Mouse (Mus musculus): ENCODE measurements around the gene Msgn1.

Msgn1 gene

DNA sequence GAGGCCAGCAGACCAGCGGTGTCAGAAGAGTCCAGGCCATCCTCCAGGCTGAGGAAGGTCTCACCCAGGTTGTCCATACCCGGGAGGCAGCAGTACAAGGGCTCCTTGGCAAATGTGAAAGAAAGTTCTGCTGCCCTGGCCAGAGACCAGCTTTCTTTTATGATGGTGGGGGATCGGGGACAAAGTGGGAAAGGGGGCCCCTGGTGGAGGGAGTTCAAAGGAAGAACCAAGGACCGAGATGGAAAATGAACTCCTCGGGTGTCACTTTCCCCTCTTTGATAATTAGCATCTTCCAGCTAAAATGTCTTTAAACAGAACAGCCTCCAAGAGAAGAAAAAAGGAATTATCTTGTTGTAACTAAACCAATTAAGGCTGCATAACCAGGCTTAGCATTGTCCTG is at the start of gene Msgn1:
Msgn1 (minus strand) TSS at position 101 of the 400 bp plus-strand sequence.
- no peak for DNase-seq (ENCODE audit: low read depth)

DNA sequence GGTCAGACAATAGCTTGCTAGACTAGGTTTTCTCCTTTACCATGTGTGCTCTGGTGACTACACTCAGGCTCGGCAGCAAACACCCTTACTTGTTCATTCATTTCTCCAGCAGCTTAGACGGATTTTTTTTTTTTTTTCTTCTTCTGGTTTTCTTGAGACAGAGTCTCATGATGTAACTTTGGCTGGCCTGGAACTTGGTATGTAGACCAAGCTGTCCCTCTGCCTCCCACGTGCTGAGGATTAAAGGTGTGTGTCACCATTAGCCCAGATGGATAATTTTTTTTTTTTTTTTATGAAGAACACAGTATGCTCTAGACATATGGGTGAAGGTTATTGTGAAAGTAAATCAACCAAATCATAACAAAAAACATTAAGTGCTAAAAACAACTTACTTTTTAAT is 41.5 kb upstream of the Msgn1 start:
- DNase-seq (ENCODE audit: low read depth), result no peak

DNA sequence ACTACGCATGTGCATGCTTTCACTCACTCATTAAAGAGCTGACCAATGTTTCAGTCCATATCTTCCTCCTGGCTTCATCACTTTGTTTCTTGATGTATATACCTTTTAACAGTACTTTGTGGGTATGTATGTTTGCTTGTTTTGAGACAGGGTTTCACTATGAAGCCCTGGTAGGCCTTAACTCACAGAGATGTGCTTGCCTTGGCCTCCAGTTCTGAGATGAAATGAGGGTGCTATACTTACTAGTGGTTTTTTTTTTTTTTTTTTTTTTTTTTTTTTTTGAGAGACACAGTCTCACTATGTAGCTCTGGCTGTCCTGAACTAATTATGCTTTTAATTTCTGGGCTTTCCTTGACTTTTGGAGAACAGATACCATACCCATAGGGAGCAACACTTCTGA is 38.7 kb upstream of the Msgn1 start:
- DNase-seq (ENCODE audit: low read depth), result no peak

DNA sequence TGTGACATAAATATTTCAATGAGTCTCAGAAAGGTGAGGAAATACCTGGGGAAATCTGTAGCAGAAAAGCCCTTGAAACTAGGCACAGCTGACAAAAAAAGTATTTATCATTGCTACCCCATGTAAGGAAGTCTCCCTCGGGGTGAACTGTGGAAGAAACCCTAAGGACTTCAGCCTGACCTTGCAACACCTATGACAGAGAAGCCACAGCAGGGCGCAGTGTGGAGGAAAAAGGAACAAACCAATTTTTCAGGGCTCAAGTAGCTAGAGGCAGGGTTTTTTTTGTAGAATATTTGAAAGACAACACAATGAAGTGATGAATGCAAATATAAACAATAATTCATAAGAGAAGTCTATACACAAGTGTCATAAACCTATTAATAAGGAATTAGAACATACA is 27.2 kb upstream of the Msgn1 start:
- DNase-seq (ENCODE audit: low read depth), result no peak

DNA sequence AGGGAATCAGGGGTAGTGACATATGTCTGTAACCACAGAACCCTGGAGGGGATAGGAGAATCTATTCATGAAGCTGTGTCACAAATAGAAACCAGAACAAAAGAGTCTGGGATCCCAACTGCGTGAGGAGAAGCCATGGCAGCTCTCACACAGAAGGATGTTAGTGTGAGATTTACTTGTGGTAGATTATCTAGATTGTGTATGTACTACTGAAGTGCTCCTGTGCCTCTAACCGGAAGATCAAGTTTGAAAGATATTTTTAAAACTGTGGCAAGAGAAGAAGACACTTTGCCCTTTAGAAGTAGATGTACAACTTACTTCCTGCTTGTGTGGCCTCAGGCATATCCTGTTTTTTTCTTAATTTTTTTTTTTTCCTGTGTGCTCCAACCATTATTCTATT is 21.5 kb upstream of the Msgn1 start:
- peak; percentile 71 for DNase-seq (ENCODE audit: low read depth)

DNA sequence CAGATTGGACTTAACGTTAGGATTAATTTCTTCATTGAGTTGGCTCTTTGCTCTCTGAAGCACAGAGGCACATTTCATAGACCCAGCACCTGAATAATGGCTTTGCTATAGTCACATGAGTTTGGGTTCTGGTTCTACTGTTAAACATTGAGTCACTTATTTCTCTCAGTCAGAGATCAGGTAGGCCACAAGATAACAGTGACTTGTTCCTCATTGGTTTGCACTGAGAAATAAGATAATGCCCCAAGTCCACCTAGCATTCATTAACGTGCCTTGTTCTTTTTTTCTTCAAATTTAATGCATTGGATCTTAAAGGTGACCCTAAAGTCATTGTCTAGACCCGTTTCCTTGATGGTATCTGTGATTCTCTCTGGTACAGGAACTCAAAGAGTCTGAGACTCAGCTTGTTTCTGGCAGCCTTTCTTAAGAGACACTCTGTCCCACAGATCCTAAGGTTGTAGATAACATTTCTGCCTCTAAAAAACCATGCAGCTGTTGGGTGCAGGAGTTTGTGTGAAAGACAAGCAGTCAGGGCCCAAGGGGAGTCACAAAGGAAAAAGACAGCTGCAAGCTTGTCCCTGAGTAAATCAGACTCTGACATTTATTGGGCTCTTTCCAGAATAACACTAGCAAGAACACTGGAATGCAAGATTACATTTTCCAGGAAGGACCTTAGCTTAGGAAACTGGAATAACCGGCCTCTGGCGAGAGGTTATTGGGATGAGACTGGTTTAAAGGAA is 17.9 kb upstream of the Msgn1 start:
- no peak for DNase-seq (ENCODE audit: low read depth)

DNA sequence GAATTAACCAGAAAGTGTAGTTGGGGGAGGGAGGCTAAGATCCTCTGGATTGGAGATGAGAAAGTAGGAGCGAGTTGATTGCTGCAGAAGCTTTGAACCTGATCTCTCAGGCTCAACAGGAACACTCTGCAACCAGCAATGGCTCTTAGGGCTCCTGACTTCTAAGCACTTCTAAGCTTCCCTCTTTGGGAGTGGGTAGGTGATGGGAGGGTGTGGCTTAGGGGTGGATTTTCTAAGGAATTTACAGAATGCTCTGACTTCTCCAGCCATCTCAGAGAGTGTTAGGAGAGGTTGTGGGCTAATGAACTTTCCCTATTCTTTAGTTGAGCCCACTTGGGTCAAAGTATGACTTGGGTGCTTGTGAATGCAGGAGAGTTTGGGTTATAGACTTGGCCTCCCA is 17.4 kb upstream of the Msgn1 start:
- no peak for DNase-seq (ENCODE audit: low read depth)

DNA sequence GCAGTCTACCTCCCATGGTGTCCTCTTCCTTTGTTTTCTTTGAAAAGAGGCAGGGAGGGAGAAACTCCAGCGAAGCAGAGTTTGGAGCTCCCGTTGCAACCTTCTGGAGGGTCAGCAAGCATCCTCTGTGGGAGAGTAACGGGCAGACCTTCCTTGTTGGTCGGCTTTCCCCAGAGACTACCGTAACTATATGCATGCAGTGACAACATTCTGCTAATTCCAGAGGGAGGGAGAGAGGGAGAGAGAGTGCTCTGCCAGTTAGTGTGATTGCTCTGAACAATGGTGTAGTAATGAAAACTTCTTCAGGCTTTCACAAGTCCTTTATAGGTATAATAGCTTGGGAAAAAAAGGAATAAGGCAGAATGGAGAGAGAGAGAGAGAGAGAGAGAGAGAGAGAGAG is 15.9 kb upstream of the Msgn1 start:
- DNase-seq (ENCODE audit: low read depth), result no peak

DNA sequence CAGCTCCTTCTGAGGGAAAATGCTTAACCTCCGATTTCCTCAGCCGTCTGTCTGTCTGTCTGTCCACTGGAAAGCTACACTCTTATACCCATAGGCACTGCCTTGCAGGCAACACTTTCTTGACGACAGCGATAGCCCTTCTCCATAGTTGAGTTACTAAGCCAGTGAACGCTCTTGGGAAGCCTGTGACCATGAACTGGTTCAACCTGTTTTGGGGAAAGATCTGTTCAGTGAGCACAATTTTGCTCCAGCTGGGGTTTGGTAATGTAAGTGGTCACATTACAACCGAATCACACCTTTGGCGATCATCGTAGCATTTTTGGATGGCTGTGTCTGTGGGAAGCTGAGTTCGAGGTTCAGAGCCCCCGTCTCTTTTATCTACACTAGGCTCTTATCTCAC is 14.3 kb upstream of the Msgn1 start:
- DNase-seq (ENCODE audit: low read depth), result no peak

DNA sequence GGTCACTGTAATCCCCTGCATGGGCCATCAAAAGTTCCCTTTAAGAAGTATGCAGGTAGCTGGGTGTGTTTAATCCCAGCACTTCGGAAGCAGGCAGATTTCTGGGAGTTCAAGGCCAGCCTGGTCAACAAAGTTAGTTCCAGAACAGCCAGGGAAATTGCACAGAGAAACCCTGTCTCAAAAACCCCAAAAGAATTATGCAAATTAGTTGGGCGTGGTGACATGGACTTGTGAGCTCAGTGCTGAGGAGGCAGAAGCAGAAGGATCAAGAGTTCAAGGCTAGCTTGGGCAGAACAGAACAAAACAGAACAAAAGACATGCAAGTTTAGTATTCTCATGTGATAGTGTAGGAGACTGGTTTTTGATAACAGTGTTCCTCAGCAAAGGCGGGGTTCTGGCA is 13.8 kb upstream of the Msgn1 start:
- no peak for DNase-seq (ENCODE audit: low read depth)

DNA sequence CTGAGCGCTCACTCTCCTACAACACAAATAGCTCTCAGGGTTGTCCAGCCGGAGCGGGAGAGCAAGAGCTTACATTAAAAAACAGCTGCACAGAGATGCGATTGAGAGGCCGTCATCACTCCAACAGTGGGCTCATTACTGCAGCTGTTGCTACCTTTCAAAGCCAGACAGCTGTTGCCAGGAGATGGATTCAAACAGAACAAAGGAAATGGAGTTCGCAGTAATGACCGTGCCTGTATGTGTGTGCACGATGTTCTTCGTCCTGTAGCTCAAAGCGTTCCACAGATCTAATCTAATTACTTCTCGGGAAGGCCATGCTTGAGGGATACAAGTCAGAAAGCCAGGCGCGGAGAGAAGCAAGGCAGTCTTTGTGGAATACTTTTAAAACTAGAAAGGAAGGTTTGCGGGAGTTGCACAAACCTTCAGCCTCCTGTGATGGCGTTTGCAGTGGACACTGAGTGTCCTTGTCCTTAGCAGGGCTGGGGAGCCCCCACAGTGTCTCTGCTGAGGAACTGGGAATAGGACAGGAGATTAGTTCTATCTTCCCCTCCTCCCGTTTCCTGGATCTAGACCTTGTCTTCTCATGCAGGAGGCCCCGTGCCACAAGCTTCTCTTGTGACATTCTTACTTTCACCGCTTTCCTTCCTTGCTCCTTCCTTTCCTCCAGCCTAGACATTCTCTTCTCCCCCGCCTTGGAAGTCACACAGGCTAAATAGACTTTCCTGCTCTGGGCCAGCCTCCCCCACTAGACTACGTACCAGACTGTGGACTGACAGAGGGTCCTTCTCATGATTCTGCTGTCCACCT is 13.0 kb upstream of the Msgn1 start:
- no peak for DNase-seq (ENCODE audit: low read depth)

DNA sequence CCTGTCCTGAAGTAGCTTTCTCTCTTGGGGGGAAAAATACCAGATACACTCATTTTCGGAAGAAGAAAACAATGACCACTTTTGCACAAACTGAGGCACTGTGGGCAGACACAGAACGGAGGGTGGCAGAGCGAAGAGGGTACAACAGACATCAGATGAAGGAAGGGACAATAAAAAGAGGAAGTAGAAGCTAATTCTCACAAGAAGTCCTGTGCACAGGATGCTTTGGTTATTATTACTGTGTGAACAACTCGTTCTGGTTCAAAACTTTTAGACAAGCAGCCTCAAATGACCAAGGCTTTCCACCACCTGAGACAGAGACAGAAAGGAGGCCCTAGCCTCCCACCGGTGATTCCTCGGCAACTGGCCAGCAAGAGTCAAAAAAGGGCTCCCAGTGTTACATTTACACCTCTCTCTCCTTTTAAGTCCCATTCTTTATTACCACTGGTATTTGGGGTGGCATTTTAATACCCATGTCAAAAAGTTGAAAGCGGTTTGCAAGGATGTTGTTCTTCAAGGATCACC is 9.0 kb upstream of the Msgn1 start:
- DNase-seq (ENCODE audit: low read depth), result no peak

DNA sequence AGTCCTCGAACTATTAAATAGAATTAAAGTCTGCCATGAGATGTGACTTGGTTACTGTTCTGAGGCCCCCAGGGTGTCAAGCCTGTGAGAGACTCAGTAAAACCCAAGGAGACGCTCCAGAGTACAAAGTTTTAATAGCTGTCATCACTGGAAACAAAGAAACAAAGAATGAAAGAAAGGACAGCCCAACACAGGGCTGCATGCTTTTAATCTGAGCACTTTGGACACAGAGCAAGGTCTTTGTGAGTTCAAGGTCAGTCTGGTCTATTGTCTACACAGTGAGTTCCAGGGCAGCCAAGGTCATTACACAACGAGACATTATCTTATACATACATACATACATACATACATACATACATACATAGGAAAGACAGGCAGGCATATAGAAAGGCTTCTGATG is 7.7 kb upstream of the Msgn1 start:
- no peak for DNase-seq (ENCODE audit: low read depth)

DNA sequence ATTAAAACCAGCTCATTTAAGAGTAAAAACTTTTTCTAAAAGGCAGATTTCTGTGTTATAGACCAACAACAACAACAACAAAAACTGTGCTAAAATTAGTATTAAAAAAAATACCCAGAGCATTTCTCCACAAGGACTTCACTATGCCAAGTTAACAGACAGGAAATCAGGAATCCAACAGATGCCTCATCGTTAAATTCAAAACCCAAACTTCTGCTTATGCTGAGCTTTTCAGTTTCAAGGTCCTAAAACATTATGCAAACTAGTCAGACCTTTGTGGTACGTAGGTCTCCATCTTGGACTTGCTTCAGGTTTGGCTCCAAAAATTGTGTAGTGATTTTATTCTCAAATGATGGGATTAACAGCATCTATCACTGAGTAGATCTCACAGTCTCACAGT is 6.8 kb upstream of the Msgn1 start:
- DNase-seq (ENCODE audit: low read depth), result no peak

DNA sequence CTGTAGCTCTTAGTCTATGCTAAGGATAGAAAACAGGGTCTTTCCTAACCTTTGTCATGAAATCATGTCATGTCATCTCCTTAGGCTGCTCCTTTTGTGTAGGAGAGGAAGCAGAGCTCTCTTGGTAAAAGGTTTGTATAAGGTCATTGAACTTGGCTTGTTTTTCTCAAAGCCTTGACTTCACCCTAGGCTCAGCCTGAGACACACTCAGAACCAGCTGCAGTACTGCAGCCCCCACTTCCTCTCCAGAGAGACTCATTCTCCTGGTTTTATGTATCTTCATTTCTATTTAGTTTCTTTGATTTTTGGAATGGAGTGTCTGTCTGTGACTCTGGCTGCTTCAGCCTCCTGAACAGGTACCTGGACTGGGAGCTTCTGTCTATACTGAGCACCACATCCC is 6.0 kb upstream of the Msgn1 start:
- peak; percentile 43 for DNase-seq (ENCODE audit: low read depth)

DNA sequence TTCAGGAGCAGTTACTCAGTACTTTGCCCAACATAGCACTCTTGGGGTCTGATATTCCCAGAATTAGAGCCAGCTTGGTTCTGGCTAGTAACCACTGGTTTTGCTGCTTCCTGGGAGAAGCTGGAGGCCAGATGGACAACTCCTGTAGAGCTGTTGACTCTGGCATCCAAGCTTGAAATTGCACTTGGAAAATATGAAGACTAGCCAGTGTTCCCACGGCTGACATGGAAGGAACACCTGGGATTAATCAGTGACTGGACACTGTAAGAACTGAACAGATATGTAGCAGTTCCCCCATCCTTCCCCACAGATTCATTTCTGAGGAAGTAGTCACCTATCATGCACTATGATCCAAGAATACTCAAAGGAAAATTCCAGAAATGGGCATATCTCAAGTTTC is 4.1 kb upstream of the Msgn1 start:
- no peak for DNase-seq (ENCODE audit: low read depth)

DNA sequence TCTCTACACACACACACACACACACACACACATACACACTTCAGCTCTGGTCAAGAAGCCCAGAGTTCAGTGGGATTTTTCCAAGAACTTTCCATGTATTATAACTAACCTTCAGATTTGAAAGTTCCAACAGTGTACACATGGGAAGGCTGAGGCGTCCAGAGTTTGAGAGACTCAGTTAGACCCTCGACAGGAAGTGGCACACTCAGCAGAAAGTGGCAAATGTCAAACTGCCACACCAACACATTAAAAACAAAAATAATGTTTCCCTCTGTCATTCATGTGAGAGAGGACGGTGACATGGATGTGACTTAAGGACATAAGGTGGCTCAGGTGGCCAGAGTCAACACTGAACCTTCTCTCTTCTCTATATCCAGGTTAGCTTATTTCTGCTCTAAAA is 1.6 kb upstream of the Msgn1 start:
- peak; percentile 57 for DNase-seq (ENCODE audit: low read depth)

DNA sequence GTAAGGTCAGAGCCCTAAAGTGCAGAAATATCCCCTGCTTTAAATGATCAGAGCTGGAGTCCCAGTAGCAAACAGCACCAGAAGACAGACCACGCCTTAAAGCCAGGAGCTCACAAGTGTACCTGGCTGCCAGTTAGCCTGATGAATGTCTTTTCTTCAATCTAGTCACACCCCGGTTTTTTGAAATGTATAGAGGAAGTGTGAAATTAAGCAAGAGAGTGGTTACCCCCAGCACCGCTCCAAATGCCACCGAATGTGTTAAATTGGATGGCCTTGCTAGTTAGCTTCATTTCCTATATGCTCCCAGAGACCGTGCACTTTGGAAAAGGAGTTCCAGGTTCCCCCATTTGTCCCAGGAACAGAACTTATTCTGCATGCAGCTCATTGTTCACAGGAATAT is 864 bp upstream of the Msgn1 start:
- DNase-seq (ENCODE audit: low read depth), result peak; percentile 38

DNA sequence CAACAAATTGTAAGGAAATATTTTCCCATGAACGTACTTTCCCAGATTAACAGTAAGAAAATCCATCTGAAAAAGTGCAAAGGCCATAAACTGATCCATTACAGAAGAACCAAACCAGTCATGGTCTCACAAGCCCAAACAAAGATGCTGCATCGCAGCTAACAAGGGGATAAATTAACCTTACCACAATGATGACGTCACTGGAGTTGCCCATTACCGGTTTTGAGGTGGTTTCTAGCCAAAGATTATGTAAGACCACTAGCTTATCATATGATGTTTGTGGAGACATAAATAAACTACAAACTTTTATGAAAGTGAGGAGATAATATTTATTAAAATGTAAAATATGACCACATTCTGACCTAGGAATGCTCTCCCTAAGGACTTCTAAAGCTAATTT is 2.5 kb downstream of the Msgn1 start:
- DNase-seq (ENCODE audit: low read depth), result no peak

DNA sequence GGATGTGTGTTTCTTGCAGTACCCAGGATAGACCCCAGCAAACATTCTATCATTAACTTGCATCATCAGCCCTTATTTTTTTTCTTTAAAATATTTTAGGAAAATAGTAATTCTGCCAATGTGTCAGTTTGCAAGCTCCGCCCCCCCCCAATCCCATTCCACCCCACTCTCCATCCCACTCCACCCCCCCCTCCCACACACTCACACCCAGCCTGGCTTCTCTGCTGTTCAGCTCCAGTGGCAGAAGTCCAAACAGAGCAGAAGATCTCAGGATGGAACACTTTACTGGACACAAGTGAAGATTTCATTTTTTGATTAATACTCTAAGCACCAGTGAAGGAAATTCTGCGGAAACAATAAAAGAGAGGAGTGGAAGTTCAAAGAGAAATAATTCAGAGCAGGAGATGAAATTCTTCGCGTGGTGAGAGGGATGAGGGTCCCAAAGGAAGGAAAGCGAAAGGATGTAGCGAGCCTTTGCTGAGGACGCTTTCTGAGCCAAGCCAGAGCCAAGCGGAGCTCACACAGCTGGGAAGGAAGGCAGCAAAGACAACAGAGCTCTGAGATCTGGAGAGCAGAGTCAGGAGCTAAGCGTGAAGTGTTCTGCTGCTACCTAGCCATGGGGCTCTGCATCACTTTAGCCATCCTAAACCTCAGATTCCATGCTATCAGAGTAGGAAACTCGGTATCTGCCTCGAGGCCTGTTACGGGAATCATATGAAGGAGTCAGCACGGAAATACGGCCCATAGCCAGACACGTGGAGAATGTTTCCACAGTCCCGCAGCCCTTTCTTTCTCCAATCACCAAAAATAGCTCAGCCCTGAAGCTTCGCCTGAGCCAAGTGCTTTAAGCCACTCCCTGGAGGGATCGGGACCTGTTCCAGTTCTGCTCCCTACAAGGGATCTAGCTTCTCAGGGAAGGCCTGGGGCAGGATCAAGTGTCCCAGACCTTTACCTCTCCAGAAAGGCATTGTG is 4.8 kb downstream of the Msgn1 start:
- no peak for DNase-seq (ENCODE audit: low read depth)

DNA sequence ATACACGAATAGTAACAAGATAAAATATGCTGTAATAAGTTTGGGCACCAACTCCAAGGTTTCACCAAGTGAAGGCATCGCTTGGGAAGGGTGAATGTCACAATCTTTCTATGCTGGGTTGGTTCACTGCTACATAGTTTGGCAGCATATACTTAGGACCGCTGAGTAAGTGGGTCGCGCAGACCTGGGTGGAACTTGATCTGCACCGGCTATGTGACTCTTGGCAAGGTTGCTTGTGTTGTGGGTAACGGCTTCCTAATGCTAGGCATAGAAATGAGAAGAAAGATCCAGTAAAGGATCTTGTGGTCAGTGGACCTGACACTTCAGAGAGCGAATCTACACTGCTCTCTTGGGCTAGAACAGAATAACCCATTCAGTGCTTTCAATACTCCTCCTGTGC is 6.3 kb downstream of the Msgn1 start:
- no peak for DNase-seq (ENCODE audit: low read depth)

DNA sequence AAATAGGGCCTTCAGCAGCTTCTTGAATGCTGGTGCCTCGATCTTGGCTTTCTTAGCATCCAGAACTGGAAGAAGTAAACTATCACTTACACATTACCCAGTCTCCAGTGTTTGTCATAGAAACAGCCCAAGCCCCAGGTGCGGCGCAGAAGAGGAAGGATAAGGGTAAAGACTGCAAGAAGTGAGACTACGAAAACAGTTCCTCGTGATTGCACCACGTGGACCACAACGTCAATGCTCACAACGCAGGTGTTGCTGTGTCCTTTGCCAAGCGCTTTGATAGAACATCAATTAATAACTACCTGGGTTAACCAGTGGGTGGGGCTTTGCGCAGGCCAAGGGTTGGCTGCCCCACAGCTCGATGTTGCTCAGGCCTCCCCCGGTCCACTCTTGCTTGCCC is 8.1 kb downstream of the Msgn1 start:
- no peak for DNase-seq (ENCODE audit: low read depth)

Data from naive thymus-derived CD4-positive, alpha-beta T cell, adult 2 months (primary cell).